Mouse (Mus musculus) limb, embryonic 12.5 days (tissue): ENCODE data around the gene Chat. TPM values are rescaled to one million over a fixed set of nuclear protein-coding genes. Genes with fewer than 3 reads are reported as not detected.
A peak's percentile ranks its signal among the peaks of the same experiment; 100 is the strongest.

ENCODE experiments used
- ATAC-seq: fragments of 200-750 bp; cut with Nextera tagmentation; 2 replicates; pipeline ENCODE4 v1.8.0; 2017; ENCODE audit warnings: low read depth, moderate TSS enrichment; ENCODE audit not compliant: insufficient number of reproducible peaks, insufficient read depth, low FRiP score, low TSS enrichment
- H3K27ac ChIP-seq: fragments of 300-500 bp; sonication (generic); 2 replicates; pipeline ENCODE4 v1.5.1; 2016; ENCODE audit warnings: mild to moderate bottlenecking, moderate library complexity
- H3K27me3 ChIP-seq: fragments of 300-500 bp; sonication (generic); 2 replicates; pipeline ENCODE4 v1.6.1; 2016; ENCODE audit warnings: mild to moderate bottlenecking, moderate library complexity
- H3K36me3 ChIP-seq: fragments of 300-500 bp; sonication (generic); 2 replicates; pipeline ENCODE4 v1.6.1; 2016; ENCODE audit warnings: mild to moderate bottlenecking, moderate library complexity
- H3K4me1 ChIP-seq: fragments of 300-500 bp; sonication (generic); replicated peaks from 2 replicates; pipeline ENCODE4 v1.6.1; 2016
- H3K4me2 ChIP-seq: fragments of 300-500 bp; sonication (generic); 2 replicates; pipeline ENCODE4 v1.6.1; 2016; ENCODE audit warnings: mild to moderate bottlenecking, moderate library complexity
- H3K4me3 ChIP-seq: fragments of 300-500 bp; sonication (generic); replicated peaks from 2 replicates; pipeline ENCODE4 v1.5.1; 2016; ENCODE audit warnings: mild to moderate bottlenecking
- H3K9ac ChIP-seq: fragments of 300-500 bp; sonication (generic); replicated peaks from 2 replicates; pipeline ENCODE4 v1.6.1; 2016; ENCODE audit warnings: mild to moderate bottlenecking, moderate library complexity
- H3K9me3 ChIP-seq: fragments of 300-500 bp; sonication (generic); 2 replicates; pipeline ENCODE4 v1.6.1; 2016; ENCODE audit warnings: mild to moderate bottlenecking, moderate library complexity
- WGBS: fragments of 180-500 bp; shearing (Covaris S2); methylation state at CpG from one replicate; pipeline ENCODE4 v1.1.7; 2016; 5-methylcytosine and 5-hydroxymethylcytosine counted together
- polyA plus RNA-seq: library from polyadenylated mRNA; unstranded; fragments of >200 nt; fragmentation: Nextera tagmentation; extraction: Ambion mirVana; gene quantifications from 2 replicates; pipeline ENCODE4 v1.2.1, GENCODE M21; 2016

Chat gene
- polyA plus RNA-seq, 1 experiment from 2014 or later = not detected

GRCm38 (mm10) chr14:32496115-32496850 is 30.5 kb upstream of the Chat start:
- 65% methylated on average over 8 of the region's 8 CpGs for WGBS

GRCm38 (mm10) chr14:32492521-32492920 is 26.7 kb upstream of the Chat start:
- Histone ChIP-seq H3K27me3 (peaks cover 33% of the 10 kb centered on the region), H3K27ac (no peak overlapping the region), H3K4me3 (no peak overlapping the region), H3K9ac (no peak overlapping the region), H3K9me3 (no peaks in the 10 kb centered on the region), H3K36me3 (no peaks in the 10 kb centered on the region), H3K4me1 (no peaks in the 10 kb centered on the region), H3K4me2 (0 out of 2 replicates have a peak overlapping the region, but pooled peaks have one; percentile 17)
- WGBS = 26% methylated on average over 13 of the region's 13 CpGs
- ATAC-seq = no peak

More at GRCm38 (mm10) chr14:32496115-32496850, 30.5 kb upstream of the Chat start:
- no peak overlapping the region for H3K27ac ChIP-seq
- H3K4me1 ChIP-seq = no peaks in the 10 kb centered on the region
- no peak overlapping the region for H3K4me2 ChIP-seq
- no peak for ATAC-seq
- H3K27me3 ChIP-seq = peaks cover 33% of the 10 kb centered on the region
- H3K4me3 ChIP-seq = no peak overlapping the region
- no peaks in the 10 kb centered on the region for H3K36me3 ChIP-seq
- no peak overlapping the region for H3K9ac ChIP-seq
- no peaks in the 10 kb centered on the region for H3K9me3 ChIP-seq

DNA sequence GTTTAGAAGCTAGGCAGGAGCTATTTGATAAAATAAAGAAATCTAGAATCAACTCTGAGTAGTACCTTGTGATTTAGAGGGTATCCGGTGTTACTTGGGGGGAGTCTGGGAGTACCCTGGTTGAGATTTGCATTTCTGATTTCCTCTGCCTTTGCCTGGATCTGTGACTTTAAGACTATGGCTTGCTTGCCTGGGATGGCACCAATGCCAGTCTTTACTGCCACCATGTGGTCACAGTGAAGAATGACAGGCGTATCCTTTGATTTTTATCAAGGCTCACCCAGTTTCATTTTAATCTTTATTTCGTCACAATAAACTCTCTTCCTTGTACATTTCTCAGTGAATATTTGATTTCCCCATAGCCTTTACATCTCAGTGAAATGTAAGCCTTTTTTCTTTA is 16.3 kb upstream of the Chat start:
- Histone ChIP-seq H3K9ac (no peak overlapping the region), H3K4me3 (no peak overlapping the region), H3K36me3 (no peaks in the 10 kb centered on the region), H3K27ac (no peak overlapping the region), H3K27me3 (peaks cover 12% of the 10 kb centered on the region; the same call in 1 of the 2 replicates), H3K4me1 (no peaks in the 10 kb centered on the region), H3K4me2 (no peak overlapping the region), H3K9me3 (no peaks in the 10 kb centered on the region)
- 9% methylated on average over 3 of the region's 3 CpGs for WGBS
- no peak for ATAC-seq

- 76% methylated on average over 1 of the region's 1 CpGs for WGBS
- Histone ChIP-seq H3K36me3 (no peaks in the 10 kb centered on the region), H3K9ac (no peak overlapping the region), H3K9me3 (no peaks in the 10 kb centered on the region), H3K27me3 (peaks cover 12% of the 10 kb centered on the region), H3K4me1 (no peaks in the 10 kb centered on the region), H3K4me2 (no peak overlapping the region), H3K27ac (no peak overlapping the region), H3K4me3 (no peak overlapping the region)
- no peak for ATAC-seq
Observed at GRCm38 (mm10) chr14:32477581-32477980, 11.8 kb upstream of the Chat start.

- H3K4me3 ChIP-seq = no peak overlapping the region
- H3K27ac ChIP-seq = no peak overlapping the region
- no peaks in the 10 kb centered on the region for H3K9me3 ChIP-seq
- ATAC-seq = no peak
- peaks cover 12% of the 10 kb centered on the region for H3K27me3 ChIP-seq
- WGBS = 79% methylated on average over 6 of the region's 6 CpGs
- H3K4me1 ChIP-seq = no peaks in the 10 kb centered on the region
- no peak overlapping the region for H3K9ac ChIP-seq
- H3K4me2 ChIP-seq = no peak overlapping the region
- H3K36me3 ChIP-seq = no peaks in the 10 kb centered on the region
Observed at GRCm38 (mm10) chr14:32476559-32476958, 10.8 kb upstream of the Chat start.

DNA sequence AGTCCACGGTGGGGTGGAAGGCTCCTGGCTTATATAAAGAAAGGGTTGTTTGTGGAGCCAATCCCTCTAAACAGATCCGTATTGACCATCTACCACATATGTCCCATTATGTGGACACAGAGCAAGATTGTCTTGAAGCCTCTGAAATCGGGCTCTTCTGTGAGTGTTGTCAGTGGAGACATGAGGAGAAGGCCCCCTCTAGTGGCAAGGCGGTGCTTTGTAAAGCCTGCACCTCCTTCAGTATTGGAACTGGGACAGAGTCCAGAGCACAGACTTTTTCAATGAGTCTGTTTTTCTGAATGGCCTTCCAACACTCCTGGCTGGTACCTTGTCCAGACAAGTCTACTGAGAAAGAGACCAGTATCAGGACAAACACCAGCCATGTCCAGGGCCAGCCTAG is 7.2 kb upstream of the Chat start:
- Histone ChIP-seq H3K4me2 (no peak overlapping the region), H3K36me3 (no peaks in the 10 kb centered on the region), H3K9me3 (no peaks in the 10 kb centered on the region), H3K4me1 (no peaks in the 10 kb centered on the region), H3K27ac (no peak overlapping the region), H3K27me3 (peaks cover 22% of the 10 kb centered on the region), H3K9ac (no peak overlapping the region), H3K4me3 (no peak overlapping the region)
- 17% methylated on average over 4 of the region's 4 CpGs for WGBS
- ATAC-seq = no peak

- no peaks in the 10 kb centered on the region for H3K36me3 ChIP-seq
- no peak overlapping the region for H3K4me3 ChIP-seq
- H3K9ac ChIP-seq = no peak overlapping the region
- no peak for ATAC-seq
- 5% methylated on average over 5 of the region's 5 CpGs for WGBS
- H3K4me1 ChIP-seq = peaks cover 28% of the 10 kb centered on the region
- no peak overlapping the region for H3K27ac ChIP-seq
- no peaks in the 10 kb centered on the region for H3K9me3 ChIP-seq
- no peak overlapping the region for H3K4me2 ChIP-seq
- H3K27me3 ChIP-seq = peaks cover 65% of the 10 kb centered on the region
Observed at GRCm38 (mm10) chr14:32467606-32468005, 1.8 kb upstream of the Chat start.

- 0% methylated on average over 6 of the region's 11 CpGs for WGBS
- Histone ChIP-seq H3K9me3 (no peaks in the 10 kb centered on the region), H3K27ac (no peak overlapping the region), H3K36me3 (no peaks in the 10 kb centered on the region), H3K4me3 (peak overlapping the region; percentile 41), H3K27me3 (peaks cover 86% of the 10 kb centered on the region), H3K4me2 (peak overlapping the region; percentile 68), H3K4me1 (peaks cover 28% of the 10 kb centered on the region), H3K9ac (no peak overlapping the region)
- no peak for ATAC-seq
Observed at GRCm38 (mm10) chr14:32465506-32465870, 301 bp downstream of the Chat start.

DNA sequence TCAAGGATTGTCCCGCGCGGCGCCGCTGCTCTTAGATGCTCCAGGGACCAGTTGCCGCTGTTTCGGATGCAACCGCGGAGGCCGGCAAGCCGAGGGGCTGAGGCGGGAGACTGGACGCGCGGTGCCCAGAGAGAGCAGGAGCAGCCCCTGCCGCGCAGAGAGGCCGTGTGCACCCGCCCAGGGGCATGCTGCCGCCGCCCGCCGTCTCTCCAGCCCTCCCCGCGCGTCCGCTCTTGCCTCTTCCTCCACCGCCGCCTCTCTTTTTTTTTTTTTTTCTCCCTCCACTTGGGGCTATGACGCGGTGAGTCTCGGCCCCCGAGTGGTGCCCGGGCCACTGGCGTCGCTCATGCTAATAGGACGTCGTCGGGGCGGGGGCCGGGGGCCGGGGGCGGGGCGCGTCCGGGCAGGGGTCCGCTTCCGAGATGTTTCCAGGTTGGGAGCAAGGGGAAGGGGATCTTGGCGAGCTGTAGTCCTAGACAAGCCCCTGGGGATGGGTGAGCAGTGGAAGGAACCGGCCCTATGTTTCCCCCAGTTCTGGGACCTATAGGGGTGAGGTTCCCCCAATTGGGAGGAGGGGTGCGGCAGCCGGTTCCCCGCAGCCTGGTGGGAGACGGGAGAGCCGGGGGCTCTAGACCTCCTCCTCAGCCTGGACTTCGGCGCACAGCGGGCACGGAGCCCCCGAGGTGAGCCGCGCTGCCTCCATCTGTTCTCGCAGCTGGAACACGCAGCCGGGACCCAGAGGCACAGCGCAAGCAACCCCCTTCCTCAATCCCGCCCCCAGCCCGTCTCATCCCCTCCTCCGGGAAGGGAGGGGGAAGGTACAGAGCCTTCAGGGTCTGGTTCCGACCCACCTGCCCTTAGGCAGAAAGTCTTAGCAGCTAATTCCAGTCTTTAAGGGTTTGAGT is 936 bp downstream of the Chat start, which contains the start of gene Slc18a3:
Slc18a3 (minus strand) TSS at position 250 of the 905 bp plus-strand sequence.
- no peak for ATAC-seq

DNA sequence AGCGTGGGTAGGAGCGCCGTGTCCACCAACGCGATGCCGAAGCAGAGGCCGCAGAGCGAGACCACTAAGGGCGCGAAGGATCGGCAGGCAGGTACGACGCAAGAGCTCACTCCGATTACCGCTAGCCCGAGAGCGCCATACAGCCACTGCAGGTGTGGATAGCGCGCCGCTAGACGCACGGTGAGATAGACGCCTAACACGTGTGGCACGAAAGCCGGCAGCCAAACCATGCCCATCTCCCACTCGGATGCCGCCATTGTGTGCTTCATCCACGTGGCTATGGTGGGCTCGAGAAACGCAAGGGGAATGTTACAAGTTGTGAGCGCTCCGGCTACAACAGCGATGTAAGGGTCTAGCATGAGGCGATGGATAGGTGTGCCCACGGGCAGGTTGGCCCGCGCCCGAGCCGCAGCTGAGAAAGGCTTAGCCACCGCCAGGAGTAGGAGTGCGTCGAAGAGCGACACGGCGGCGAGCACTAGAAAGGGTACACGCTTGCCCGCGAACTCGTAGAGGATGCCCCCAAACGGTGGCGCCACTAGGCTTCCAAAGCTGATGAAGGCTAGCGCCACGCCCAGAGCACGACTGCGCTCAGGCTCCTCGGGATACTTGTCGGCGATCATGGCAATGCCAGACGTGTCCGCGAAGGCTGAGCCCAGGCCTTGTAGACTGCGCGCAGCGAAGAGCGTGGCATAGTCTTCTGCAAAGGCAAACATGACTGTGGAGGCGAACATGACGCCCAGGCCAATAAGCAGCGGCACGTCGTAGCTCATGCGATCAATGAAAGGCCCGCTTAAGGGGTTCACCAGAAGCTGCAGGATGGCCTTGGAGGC is 2.4 kb downstream of the Chat start:
- WGBS = 3% methylated on average over 74 of the region's 74 CpGs
- ATAC-seq = no peak
- H3K4me1 ChIP-seq = peaks cover 28% of the 10 kb centered on the region
- H3K4me2 ChIP-seq = peak overlapping the region; percentile 68; the same call in 1 of the 2 replicates
- H3K36me3 ChIP-seq = no peaks in the 10 kb centered on the region
- H3K27ac ChIP-seq = no peak overlapping the region
- peak overlapping the region; percentile 41 for H3K4me3 ChIP-seq
- no peak overlapping the region for H3K9ac ChIP-seq
- H3K9me3 ChIP-seq = no peaks in the 10 kb centered on the region
- H3K27me3 ChIP-seq = peaks cover 97% of the 10 kb centered on the region

More for the DNA sequence above, 936 bp downstream of the Chat start, which contains the start of gene Slc18a3:
- Histone ChIP-seq H3K36me3 (no peaks in the 10 kb centered on the region), H3K9ac (no peak within 1 kb of the TSS), H3K4me1 (peaks cover 28% of the 10 kb centered on the region), H3K27ac (no peak within 1 kb of the TSS), H3K9me3 (no peaks in the 10 kb centered on the region), H3K4me2 (peak within 1 kb of the TSS; percentile 68), H3K27me3 (peaks cover 93% of the 10 kb centered on the region), H3K4me3 (peak within 1 kb of the TSS; percentile 41)
- under 1% methylated on average over 63 of the region's 70 CpGs for WGBS
